Mouse (Mus musculus): ENCODE results near the gene Lrrc8d.

Lrrc8d gene

DNA sequence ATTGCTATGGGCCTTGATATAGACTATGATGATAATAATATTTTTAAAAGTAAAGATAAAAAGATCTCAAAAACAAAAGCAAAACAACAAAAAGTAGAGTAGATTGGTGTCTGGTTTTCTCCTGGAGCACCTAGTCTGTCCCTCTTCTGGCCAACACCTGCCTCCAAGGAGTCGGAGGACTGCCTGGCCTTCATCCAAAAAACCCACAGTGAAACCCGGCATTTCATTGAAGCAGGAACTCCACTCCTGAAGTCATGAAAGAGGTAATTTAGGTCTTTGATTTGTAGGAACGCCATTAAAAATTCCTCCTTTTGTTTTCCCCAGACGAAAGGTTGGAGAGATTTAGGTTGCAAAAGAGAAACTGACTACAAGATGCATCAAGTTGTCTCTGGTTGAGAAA is 167.7 kb downstream of the Lrrc8d start:
- in situ Hi-C loops (cut with MboI; ENCODE audit: low pct_unique_long_range_greater_than_20kb in 1 of 2, low sequenced_read_pairs in 2 of 2, unreplicated experiment in 1 of 2), result loop anchor here (5.0 to 10.0 kb wide), 2 partner anchors 175 to 453 kb away; partner anchors contain the start of gene Lrrc8b (in 1 of the 2)

DNA sequence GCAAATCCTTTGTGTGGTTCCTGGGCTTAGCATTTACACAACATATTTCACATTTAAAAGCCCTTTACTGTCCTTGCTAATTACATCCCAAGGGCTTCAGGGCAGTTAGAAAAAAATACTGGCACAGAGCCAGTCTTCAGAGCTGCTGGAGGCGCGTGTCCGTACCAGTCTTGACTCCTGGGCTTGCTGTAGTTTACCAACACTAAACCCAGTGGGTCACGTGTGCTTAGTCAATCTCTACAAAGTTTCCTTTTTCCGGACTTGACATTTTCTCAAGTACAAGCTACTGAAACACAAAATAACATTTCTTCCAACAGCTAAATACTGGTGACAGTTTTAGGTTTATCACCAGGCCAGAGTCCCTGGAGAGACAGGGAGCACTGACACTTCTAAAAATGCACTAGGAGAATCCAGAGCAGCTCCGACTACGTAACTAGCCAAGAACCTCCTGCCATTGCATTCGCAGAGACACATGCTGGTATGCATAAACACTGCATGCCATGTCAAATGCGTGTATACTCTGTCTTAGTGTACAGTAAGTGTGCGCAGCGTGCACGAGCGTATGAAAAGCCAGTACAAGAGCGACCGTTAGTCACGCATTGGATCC is 168.2 kb downstream of the Lrrc8d start:
- in situ Hi-C loops (cut with MboI; ENCODE audit: low pct_unique_long_range_greater_than_20kb in 1 of 2, low sequenced_read_pairs in 2 of 2, unreplicated experiment in 1 of 2), result loop anchor here (5.0 to 10.0 kb wide), 2 partner anchors 176 to 453 kb away; partner anchors contain the start of gene Lrrc8b (in 1 of the 2)

DNA sequence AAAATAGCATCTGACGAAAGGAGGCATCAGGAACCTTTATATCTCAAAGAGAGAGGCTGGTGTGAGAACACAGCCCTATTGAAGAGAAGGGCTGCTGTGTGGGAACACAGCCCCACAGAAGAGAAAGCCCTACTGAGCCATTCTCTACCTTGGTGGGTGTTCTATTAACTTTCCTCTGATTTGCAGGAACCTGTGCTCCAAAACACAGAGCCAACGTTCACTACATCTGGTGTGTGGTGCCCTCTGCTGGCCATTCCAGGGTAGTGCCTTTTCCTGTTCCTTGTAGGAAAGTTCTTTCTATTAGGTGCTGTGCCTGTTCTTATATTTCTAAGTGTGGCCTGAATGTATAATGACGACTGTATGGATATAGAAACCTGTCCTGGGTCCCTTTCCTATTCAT is 168.8 kb downstream of the Lrrc8d start:
- in situ Hi-C loops (cut with MboI; ENCODE audit: low pct_unique_long_range_greater_than_20kb in 1 of 2, low sequenced_read_pairs in 2 of 2, unreplicated experiment in 1 of 2), result loop anchor here (5.0 to 10.0 kb wide), 2 partner anchors 176 to 454 kb away; partner anchors contain the start of gene Lrrc8b (in 1 of the 2)

DNA sequence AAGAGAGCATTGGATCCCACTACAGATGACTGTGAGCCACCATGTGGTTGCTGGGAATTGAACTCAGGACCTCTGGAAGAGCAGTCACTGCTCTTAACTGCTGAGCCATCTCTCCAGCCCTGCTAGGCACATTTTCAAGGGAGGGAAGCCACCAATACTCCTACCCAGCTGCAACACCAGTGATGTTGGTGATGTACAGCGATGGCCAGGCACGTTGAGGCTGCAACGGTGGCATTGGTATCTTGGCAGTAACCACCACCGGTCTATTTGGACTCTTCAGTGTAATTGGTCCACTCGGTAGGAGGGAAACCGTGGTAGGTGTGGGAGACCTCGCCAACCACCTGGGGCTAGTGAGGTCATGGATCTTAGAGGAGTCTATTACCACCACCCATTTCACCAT is 170.0 kb downstream of the Lrrc8d start:
- in situ Hi-C loops (cut with MboI; ENCODE audit: low pct_unique_long_range_greater_than_20kb in 1 of 2, low sequenced_read_pairs in 2 of 2, unreplicated experiment in 1 of 2), result loop anchor here (5.0 to 10.0 kb wide), 3 partner anchors 177 to 465 kb away; partner anchors contain the start of gene Lrrc8b (in 1 of the 2)

DNA sequence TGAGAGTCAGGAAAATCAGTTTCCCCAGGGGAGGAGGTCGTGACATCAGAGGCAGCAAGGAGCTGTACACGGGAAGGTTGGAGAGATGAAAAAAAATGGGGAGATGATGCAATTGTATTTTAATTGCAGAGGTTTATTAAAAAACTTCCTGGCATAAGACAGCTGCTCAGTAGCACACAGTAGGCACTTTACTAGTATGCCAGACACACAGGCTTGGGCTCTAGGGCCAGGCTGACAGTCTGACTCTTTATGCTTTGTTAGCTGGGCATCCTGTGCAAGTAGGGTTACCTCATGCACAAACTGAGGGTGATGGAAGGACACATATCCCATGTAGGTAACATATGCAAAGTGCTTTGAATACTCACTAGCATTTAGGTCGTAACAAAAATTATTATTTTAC is 171.4 kb downstream of the Lrrc8d start:
- in situ Hi-C loops (cut with MboI; ENCODE audit: low pct_unique_long_range_greater_than_20kb in 1 of 2, low sequenced_read_pairs in 2 of 2, unreplicated experiment in 1 of 2), result loop anchor here in 1 of 2 experiments (10.0 kb wide), 1 partner anchor 466 kb away; no protein-coding TSS in a partner anchor

DNA sequence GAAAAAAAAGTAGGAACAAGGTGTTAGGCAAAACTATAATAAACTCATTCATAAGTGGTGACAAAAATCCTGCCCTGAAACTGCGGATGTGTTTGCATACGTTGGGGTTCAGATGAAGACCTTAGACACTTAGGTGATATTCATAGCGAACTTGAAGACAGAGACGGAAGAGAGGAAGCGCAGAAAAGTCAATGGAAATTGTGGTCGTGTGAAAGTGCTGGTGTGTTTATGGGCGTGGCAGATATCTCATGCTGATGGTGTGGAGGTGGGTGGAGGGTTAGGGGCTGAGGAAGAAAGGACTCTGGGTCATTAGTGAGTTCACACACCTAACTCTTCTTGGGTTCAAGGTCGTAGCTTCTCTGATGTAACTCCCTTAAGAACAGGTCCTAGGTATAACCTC is 172.4 kb downstream of the Lrrc8d start:
- in situ Hi-C loops (cut with MboI; ENCODE audit: low pct_unique_long_range_greater_than_20kb in 1 of 2, low sequenced_read_pairs in 2 of 2, unreplicated experiment in 1 of 2), result loop anchor here in 1 of 2 experiments (10.0 kb wide), 1 partner anchor 467 kb away; no protein-coding TSS in a partner anchor

DNA sequence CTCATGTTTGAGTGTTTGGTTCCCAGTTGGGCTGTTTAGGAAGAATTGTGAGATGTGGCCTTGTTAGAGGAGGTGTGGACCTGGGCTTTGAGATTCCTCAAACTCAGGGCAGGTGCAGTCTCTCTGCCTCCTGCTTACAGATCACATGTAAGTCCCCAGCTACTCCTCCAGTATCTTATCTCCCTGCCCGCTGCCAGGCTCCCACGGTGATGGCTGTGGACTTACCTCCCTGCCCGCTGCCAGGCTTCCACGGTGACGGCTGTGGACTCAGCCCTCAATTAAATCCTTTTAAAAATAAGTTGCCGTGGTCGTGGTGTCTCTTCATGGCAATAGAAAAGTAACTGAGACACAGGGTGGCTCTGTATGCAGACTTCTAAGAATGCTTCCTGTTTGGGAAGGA is 173.1 kb downstream of the Lrrc8d start:
- in situ Hi-C loops (cut with MboI; ENCODE audit: low pct_unique_long_range_greater_than_20kb in 1 of 2, low sequenced_read_pairs in 2 of 2, unreplicated experiment in 1 of 2), result loop anchor here in 1 of 2 experiments (10.0 kb wide), 1 partner anchor 468 kb away; no protein-coding TSS in a partner anchor

DNA sequence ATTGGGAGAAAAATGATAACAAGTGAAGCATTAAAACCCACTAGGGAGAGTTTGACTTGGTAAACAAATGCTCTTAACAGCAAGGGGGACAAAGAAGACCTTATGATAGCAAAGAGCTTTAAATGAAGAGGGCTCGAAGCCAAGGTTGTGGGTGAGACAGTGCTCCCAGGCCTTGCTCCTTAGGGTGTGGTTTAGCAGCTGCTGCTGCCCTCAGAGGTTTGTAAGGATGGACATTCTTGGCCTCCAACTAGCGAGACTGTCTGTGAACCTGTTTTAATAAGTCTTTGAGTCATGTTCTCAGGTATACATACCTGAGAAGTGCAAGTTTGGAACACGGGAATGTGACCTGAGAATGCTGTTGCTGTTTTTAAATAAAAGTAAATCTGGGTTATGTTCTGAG is 174.0 kb downstream of the Lrrc8d start:
- in situ Hi-C loops (cut with MboI; ENCODE audit: low pct_unique_long_range_greater_than_20kb in 1 of 2, low sequenced_read_pairs in 2 of 2, unreplicated experiment in 1 of 2), result loop anchor here in 1 of 2 experiments (10.0 kb wide), 1 partner anchor 469 kb away; no protein-coding TSS in a partner anchor

DNA sequence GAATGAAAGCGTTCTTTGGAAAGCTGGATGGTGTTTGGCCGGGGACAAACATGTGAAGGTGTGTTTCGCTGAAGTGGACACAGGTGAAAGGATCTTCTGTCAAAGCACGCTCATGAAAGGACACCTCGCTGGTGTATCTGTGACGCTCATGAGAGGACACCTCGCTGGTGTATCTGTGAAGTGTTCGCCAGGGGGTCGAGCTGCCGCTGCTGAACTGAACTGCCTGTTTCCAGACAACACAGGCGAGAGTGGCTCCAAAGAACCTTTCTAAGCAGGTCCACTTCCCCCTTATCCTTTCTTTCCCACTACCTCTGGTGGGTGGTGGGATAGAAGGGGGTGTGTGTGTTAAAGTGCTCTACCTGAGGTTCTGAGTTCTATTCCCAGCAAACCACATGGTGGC is 174.7 kb downstream of the Lrrc8d start:
- in situ Hi-C loops (cut with MboI; ENCODE audit: low pct_unique_long_range_greater_than_20kb in 1 of 2, low sequenced_read_pairs in 2 of 2, unreplicated experiment in 1 of 2), result loop anchor here in 1 of 2 experiments (10.0 kb wide), 1 partner anchor 470 kb away; no protein-coding TSS in a partner anchor

DNA sequence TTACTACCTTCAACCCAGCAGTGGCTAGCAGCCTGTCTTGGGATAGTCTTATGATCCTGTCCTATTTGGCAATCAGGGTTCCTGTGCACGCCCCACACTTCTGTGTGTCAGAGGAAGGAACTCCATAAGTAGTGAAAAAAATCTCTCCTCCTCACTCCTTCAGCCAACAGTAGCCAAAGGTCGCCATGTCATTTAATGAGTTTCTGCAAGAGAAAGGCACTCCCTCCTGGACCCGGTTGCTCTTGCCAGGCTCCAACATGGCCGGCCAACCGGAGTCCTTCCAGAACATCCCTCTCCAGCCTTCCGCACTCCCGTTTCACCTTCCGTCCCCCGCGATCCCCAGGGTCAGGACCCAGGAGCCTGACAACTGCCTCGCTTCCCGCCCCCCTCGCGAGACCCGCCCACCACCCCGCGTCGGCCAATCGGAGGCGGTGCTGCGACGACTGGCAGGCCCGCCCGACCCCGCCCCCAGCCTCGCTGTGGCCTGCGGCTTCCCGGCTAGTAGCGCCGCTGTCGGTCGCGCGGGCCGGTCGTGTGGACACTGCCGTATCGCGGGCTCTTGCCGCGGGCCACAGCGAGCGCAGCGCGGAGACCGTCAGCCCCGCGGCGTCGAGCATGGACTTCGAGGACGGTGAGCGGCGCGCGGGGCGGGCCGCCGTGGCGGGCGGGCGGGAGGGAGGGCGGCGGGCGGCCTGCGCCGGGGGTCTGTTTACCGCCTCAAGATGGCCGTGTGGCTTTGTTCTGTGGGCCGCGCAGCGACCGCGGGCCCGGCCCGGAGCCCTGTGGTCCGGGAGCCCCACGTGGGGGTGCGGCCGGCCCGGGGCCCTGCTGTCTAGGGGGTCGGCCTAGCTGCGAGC is 176.5 kb downstream of the Lrrc8d start, which contains the start of gene Zfp326:
Zfp326 (plus strand) TSS at position 498 of the 857 bp plus-strand sequence.
- in situ Hi-C loops (cut with MboI; ENCODE audit: low pct_unique_long_range_greater_than_20kb in 1 of 2, low sequenced_read_pairs in 2 of 2, unreplicated experiment in 1 of 2), result loop anchor here in 1 of 2 experiments (10.0 kb wide), 1 partner anchor 471 kb away; no protein-coding TSS in a partner anchor

DNA sequence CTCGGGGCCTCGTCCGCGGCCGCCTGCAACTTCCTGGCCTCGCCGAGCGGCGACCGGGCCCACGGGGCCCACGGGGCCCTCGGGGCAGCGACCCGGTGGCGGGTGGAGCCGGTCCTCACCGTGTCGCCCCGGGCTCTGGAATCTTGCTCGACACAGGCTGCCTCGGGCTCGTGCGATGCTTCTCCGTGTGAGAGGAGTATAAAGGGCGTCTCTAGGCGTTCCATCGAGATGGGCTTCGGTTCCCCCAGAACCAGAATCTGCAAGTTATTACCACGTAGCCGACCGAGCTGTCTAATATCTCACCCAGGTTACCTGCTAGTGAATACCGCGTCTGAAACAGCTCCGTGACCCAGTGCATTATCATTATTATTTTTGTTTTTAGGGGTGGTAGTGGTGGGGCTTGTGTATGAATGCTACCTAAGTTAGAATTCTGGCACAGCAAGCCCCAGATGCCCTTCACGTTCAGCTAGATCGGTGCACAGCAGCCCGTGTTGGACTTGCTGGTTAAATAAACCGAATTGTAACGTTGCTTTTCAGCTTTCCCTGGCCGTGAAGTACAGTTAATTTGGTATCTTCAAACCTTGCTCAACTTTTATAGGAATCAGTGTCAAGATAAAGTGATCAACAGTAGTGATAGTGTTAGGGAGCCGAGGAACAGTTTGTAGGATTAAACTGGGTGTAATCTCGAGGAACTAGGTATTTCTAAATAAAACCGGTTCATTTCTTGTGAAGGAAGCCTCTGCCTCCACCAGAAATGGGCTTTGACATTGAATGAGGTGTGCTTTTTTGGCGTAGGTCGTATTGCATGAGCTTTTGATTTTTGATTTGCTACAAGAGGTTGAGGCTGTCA is 177.4 kb downstream of the Lrrc8d start:
- in situ Hi-C loops (cut with MboI; ENCODE audit: low pct_unique_long_range_greater_than_20kb in 1 of 2, low sequenced_read_pairs in 2 of 2, unreplicated experiment in 1 of 2), result loop anchor here in 1 of 2 experiments (10.0 kb wide), 1 partner anchor 472 kb away; no protein-coding TSS in a partner anchor
